Mouse (Mus musculus): ENCODE data around the gene Gan. TPM values are rescaled to one million over a fixed set of nuclear protein-coding genes. Genes with fewer than 3 reads are reported as not detected.

Gan gene
- total and polyA plus RNA-seq, 3 experiments = 5.6 to 8.7 TPM; not detected in 1

DNA sequence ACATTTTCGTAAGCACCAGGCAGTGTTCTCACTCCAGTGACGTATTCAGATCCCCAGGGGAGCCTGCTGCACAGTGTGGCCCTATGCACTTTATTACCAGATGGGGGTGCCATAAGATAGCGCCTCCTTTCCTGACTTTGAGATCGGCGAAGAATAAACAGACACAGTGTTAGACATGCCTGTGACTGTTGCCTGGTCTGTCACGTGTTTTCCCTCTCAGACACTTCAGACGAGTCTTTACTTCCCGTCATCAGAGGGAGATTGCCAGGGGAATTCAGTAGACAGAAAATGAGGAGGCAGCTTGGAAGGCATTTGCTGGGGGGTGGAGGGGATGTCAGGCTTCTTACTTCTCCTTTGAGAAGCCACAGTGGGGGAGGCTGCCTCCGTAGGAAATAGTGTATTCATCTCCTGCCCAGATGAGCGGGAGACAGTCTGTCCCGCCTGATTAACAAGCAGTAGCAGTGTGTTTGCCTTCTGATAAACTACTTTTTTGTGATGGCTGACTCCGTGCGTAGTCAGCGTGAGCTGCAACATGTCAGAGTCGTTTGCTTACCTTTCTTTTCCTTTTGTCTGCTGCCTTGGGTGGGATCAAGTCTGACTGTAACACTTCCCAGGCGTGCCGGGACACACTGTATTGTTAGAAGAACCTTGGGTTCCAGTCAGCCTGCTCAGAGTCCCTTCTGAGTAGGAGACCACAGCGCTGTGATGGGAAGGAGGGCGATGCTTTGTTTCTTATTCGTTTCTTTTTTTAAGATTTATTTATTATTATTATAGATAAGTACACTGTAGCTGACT is 40.4 kb downstream of the Gan start (continued):
- TF ChIP-seq CHD1 (IDR thresholded peaks at IDR 0.05; ENCODE audit: low read depth, low read length) (no peak), ZKSCAN1 (IDR thresholded peaks at IDR 0.05; ENCODE audit: low read depth, low read length) (0 out of 2 replicates have a peak, but pooled peaks have one; percentile 37), CHD2 (IDR thresholded peaks at IDR 0.05; ENCODE audit: low read length) (peak; percentile 66), POLR2AphosphoS2 (IDR thresholded peaks at IDR 0.05; ENCODE audit: low read length) (peak; percentile 41; the same call in 1 of the 2 replicates), MAZ (IDR thresholded peaks at IDR 0.05; ENCODE audit: low read depth, low read length) (no peak)

GRCm38 (mm10) chr8:117199658-117200057 is 41.7 kb downstream of the Gan start:
- Histone ChIP-seq H3K4me3 (ENCODE audit: control insufficient read depth in 1 of 2, insufficient read depth in 1 of 2, low read depth in 2 of 2, low read length in 2 of 2) (no peak overlapping the region), H3K27me3 (ENCODE audit: control insufficient read depth in 1 of 2, insufficient read depth in 2 of 2, low read length in 2 of 2) (no peaks in the 10 kb centered on the region), H3K4me1 (ENCODE audit: control insufficient read depth in 1 of 2, insufficient read depth in 2 of 2, low read length in 2 of 2) (peaks cover 34 to 52% of the 10 kb centered on the region in 2 experiments), H3K27ac (ENCODE audit: control insufficient read depth, low read depth, low read length) (peak overlapping the region; percentile 0; the same call in 1 of the 2 replicates), H3K36me3 (ENCODE audit: control insufficient read depth in 1 of 2, insufficient read depth in 2 of 2, low read length in 2 of 2) (peaks cover 0 to 39% of the 10 kb centered on the region in 2 experiments; a peak in 3 of 4 replicates), H3K9ac (ENCODE audit: control insufficient read depth, low read depth, low read length, poor library complexity, severe bottlenecking) (no peak overlapping the region), H3K79me2 (ENCODE audit: control insufficient read depth, insufficient read depth, low read length, poor library complexity) (no peaks in the 10 kb centered on the region), H3K9me3 (replicated peaks; ENCODE audit: insufficient read depth, low read length) (no peaks in the 10 kb centered on the region)
- peak; percentile 25 for DNase-seq (ENCODE audit: low read depth, low spot score)
- TF ChIP-seq POLR2A (IDR thresholded peaks at IDR 0.05; ENCODE audit: control insufficient read depth in 1 of 2, insufficient read depth in 1 of 2, low read depth in 1 of 2, low read length in 2 of 2, poor library complexity in 1 of 2) (no peak), E2F4 (IDR thresholded peaks at IDR 0.05; ENCODE audit: borderline replicate concordance, low read depth, low read length) (no peak), RCOR1 (IDR thresholded peaks at IDR 0.05; ENCODE audit: low read depth, low read length) (0 out of 2 replicates have a peak, but pooled peaks have one; percentile 23), ELF1 (IDR thresholded peaks at IDR 0.05; ENCODE audit: low read depth, low read length) (no peak), USF1 (IDR thresholded peaks at IDR 0.05; ENCODE audit: low read depth, low read length) (no peak)

GRCm38 (mm10) chr8:117200346-117200745 is 42.4 kb downstream of the Gan start:
- TF ChIP-seq NELFE (IDR thresholded peaks at IDR 0.05; ENCODE audit: low read depth, low read length) (no peak), USF2 (IDR thresholded peaks at IDR 0.05; ENCODE audit: borderline replicate concordance in 1 of 2, insufficient read depth in 1 of 2, low read depth in 1 of 2, low read length in 2 of 2) (no peak), POLR2AphosphoS2 (IDR thresholded peaks at IDR 0.05; ENCODE audit: low read length) (no peak), ZC3H11A (IDR thresholded peaks at IDR 0.05; ENCODE audit: low read depth, low read length) (no peak), GABPA (IDR thresholded peaks at IDR 0.05; ENCODE audit: low read depth, low read length) (no peak), MEF2A (IDR thresholded peaks at IDR 0.05; ENCODE audit: extremely low read depth, insufficient replicate concordance, low read depth, low read length, poor library complexity, severe bottlenecking) (no peak), RCOR1 (IDR thresholded peaks at IDR 0.05; ENCODE audit: low read depth, low read length) (no peak)
- peak overlapping the region; percentile 95 for H3K27ac ChIP-seq (ENCODE audit: control insufficient read depth, low read depth, low read length)
- peaks cover 2 to 42% of the 10 kb centered on the region in 2 experiments; a peak in 3 of 4 replicates for H3K36me3 ChIP-seq (ENCODE audit: control insufficient read depth in 1 of 2, insufficient read depth in 2 of 2, low read length in 2 of 2)
- DNase-seq (ENCODE audit: low read depth, low spot score) = peak; percentile 24
- no peaks in the 10 kb centered on the region for H3K79me2 ChIP-seq (ENCODE audit: control insufficient read depth, insufficient read depth, low read length, poor library complexity)
- H3K9me3 ChIP-seq (replicated peaks; ENCODE audit: insufficient read depth, low read length) = no peaks in the 10 kb centered on the region
- H3K4me1 ChIP-seq (ENCODE audit: control insufficient read depth in 1 of 2, insufficient read depth in 2 of 2, low read length in 2 of 2) = peaks cover 37 to 52% of the 10 kb centered on the region in 2 experiments
- no peaks in the 10 kb centered on the region for H3K27me3 ChIP-seq (ENCODE audit: control insufficient read depth in 1 of 2, insufficient read depth in 2 of 2, low read length in 2 of 2)
- H3K9ac ChIP-seq (ENCODE audit: control insufficient read depth, low read depth, low read length, poor library complexity, severe bottlenecking) = no peak overlapping the region
- H3K4me3 ChIP-seq (ENCODE audit: control insufficient read depth in 1 of 2, insufficient read depth in 1 of 2, low read depth in 2 of 2, low read length in 2 of 2) = no peak overlapping the region

All from MEL (cell line).